In genomic region chr1:192532212-192532611, GRCm38 (mm10) we compare ENCODE assay signal across 19 mouse cellular contexts.
A peak's percentile ranks its signal among the peaks of the same experiment; 100 is the strongest.
DNase-seq lines count a peak whose midpoint lies in the region; ATAC-seq and TF ChIP-seq lines count a peak whose summit lies in the region.
"Had no signal": no experiment of that assay in that cellular context is flagged by ENCODE, and none has a peak within 500 bp of the region (broad histone marks: within the 10 kb centered on the region; RNA-seq: fewer than 3 reads in every experiment).

No protein-coding gene starts in this region.

- intact Hi-C loops in heart, postnatal 14 days (cut with DNase I) = no loop called here
- intact Hi-C loops in left cerebral cortex, adult 2 months (cut with DNase I) = no loop called here

- DNase-seq in heart, postnatal 14 days = no peak
- peak; percentile 20 to 36 for DNase-seq in lung, postnatal 4 days
- DNase-seq in left cerebral cortex, adult 8-10 months (ENCODE audit: low spot score in 2 of 2) = no peak
- DNase-seq in thymus, postnatal 0 days (ENCODE audit: low spot score) = no peak
- no peak for DNase-seq in left cerebral cortex, adult 2 months (ENCODE audit: extremely low spot score in 1 of 2, low spot score in 2 of 2)
- DNase-seq: adrenal gland, postnatal 10 days; cerebellum, postnatal 14 days; heart, adult 18-20 months; kidney, adult 8-10 months; kidney, postnatal 36 days; layer of hippocampus, adult 9-11 months; thymus, postnatal 14 days had no signal

- H3K9ac ChIP-seq in heart, embryonic 14.5 days (ENCODE audit: low read length) = no peak overlapping the region
- H3K9ac ChIP-seq in lung, embryonic 15.5 days = no peak overlapping the region
- H3K9ac ChIP-seq: limb, embryonic 12.5 days; midbrain, embryonic 12.5 days; neural tube, embryonic 12.5 days had no signal

- TF ChIP-seq CTCF in left cerebral cortex, adult 2 months (IDR thresholded peaks at IDR 0.05) = no peak

- peak; percentile 21; the same call in 1 of the 2 replicates for ATAC-seq in heart, embryonic 14.5 days (ENCODE audit: insufficient number of reproducible peaks, insufficient read depth, low FRiP score, low read depth)
- ATAC-seq in erythroid progenitor cell, adult 5-6 weeks (replicated peaks; ENCODE audit: low FRiP score, poor library complexity, severe bottlenecking) = 0 out of 2 replicates have a peak, but pooled peaks have one; percentile 27
- ATAC-seq in lung, embryonic 15.5 days (ENCODE audit: borderline replicate concordance, extremely low read depth, low FRiP score, low TSS enrichment) = no peak

- H3K4me2 ChIP-seq in heart, embryonic 14.5 days (ENCODE audit: low read length) = no peak overlapping the region
- no peak overlapping the region for H3K4me2 ChIP-seq in lung, embryonic 15.5 days
- H3K4me2 ChIP-seq: limb, embryonic 12.5 days; midbrain, embryonic 12.5 days; neural tube, embryonic 12.5 days had no signal

- H3K9me3 ChIP-seq in heart, embryonic 14.5 days (ENCODE audit: control insufficient read depth, low read length) = no peaks in the 10 kb centered on the region
- no peaks in the 10 kb centered on the region for H3K9me3 ChIP-seq in lung, embryonic 15.5 days
- H3K9me3 ChIP-seq: limb, embryonic 12.5 days; midbrain, embryonic 12.5 days; neural tube, embryonic 12.5 days had no signal

- no peaks in the 10 kb centered on the region for H3K27me3 ChIP-seq in heart, embryonic 14.5 days (ENCODE audit: control insufficient read depth, insufficient read depth, low read length)
- no peaks in the 10 kb centered on the region for H3K27me3 ChIP-seq in lung, embryonic 15.5 days
- H3K27me3 ChIP-seq: limb, embryonic 12.5 days; midbrain, embryonic 12.5 days; neural tube, embryonic 12.5 days had no signal

- peaks cover 5 to 16% of the 10 kb centered on the region in 2 experiments; a peak in 3 of 4 replicates for H3K4me1 ChIP-seq in heart, embryonic 14.5 days (ENCODE audit: control insufficient read depth in 2 of 2, insufficient read depth in 2 of 2, low read length in 2 of 2)
- H3K4me1 ChIP-seq in lung, embryonic 15.5 days = no peaks in the 10 kb centered on the region
- H3K4me1 ChIP-seq: midbrain, embryonic 12.5 days; neural tube, embryonic 12.5 days had no signal

- WGBS in heart, embryonic 14.5 days = 30% methylated on average over 2 of the region's 2 CpGs
- 30% methylated on average over 2 of the region's 2 CpGs for WGBS in lung, embryonic 15.5 days

- no peaks in the 10 kb centered on the region for H3K36me3 ChIP-seq in heart, embryonic 14.5 days (ENCODE audit: control insufficient read depth, insufficient read depth, low read length)
- H3K36me3 ChIP-seq in lung, embryonic 15.5 days = no peaks in the 10 kb centered on the region
- H3K36me3 ChIP-seq: limb, embryonic 12.5 days; midbrain, embryonic 12.5 days; neural tube, embryonic 12.5 days had no signal

- 0 out of 4 replicates have a peak overlapping the region, but pooled peaks of 1 of the 2 experiments have one; percentile 6 for H3K27ac ChIP-seq in heart, embryonic 14.5 days (replicated peaks in 1 of 2; ENCODE audit: control insufficient read depth in 1 of 2, insufficient read depth in 1 of 2, low read depth in 2 of 2, low read length in 2 of 2)
- peak overlapping the region; percentile 44; the same call in 1 of the 2 replicates for H3K27ac ChIP-seq in lung, embryonic 15.5 days
- H3K27ac ChIP-seq in left cerebral cortex, adult 2 months = no peak overlapping the region
- H3K27ac ChIP-seq: limb, embryonic 12.5 days; macrophage; midbrain, embryonic 12.5 days; neural tube, embryonic 12.5 days had no signal

- H3K4me3 ChIP-seq in heart, embryonic 14.5 days (ENCODE audit: control insufficient read depth in 1 of 2, insufficient read depth in 1 of 2, low read depth in 1 of 2, low read length in 2 of 2) = no peak overlapping the region
- no peak overlapping the region for H3K4me3 ChIP-seq in lung, embryonic 15.5 days
- H3K4me3 ChIP-seq in left cerebral cortex, adult 2 months = no peak overlapping the region
- H3K4me3 ChIP-seq: limb, embryonic 12.5 days; midbrain, embryonic 12.5 days; neural tube, embryonic 12.5 days had no signal

Comparison
In these comparisons a context has a peak if more than half of its experiments do, and no peak if none do; other contexts are left out.
1. DNase-seq: peak in lung, postnatal 4 days (2 of 2); none in heart, postnatal 14 days (0 of 2), left cerebral cortex, adult 8-10 months (0 of 2), thymus, postnatal 0 days (single experiment) and left cerebral cortex, adult 2 months (0 of 2).